Mouse (Mus musculus) subcutaneous adipose tissue, adult 2 months (tissue): ENCODE results near the gene Cytip. TPM values are rescaled to one million over a fixed set of nuclear protein-coding genes. Genes with fewer than 3 reads are reported as not detected.

Experiments
- polyA plus RNA-seq: library from polyadenylated mRNA; depleted of rRNA; stranded (reverse); fragments of >200 nt; gene quantifications from 2 replicates; pipeline ENCODE4 v1.2.3, GENCODE M21; 2012; ENCODE audit warnings: low replicate concordance; rRNA removed

Cytip gene
- polyA plus RNA-seq: 6.9 and 11.2 TPM in 2 replicates

GRCm38 (mm10) chr2:58195346-58195745 is at the start of gene Cytip:
Cytip (minus strand) TSS chr2:58195532.

Other genes with a start within 250 kb of the Cytip start
- 0.10 and 0.53 TPM in 2 replicates for gene Galnt5, start 197.6 kb downstream of the Cytip start, polyA plus RNA-seq
- not detected in 2 replicates for gene Ermn, start 142.7 kb downstream of the Cytip start, polyA plus RNA-seq
- gene Acvr1c, start 162.4 kb upstream of the Cytip start, polyA plus RNA-seq: 10.3 and 25.8 TPM in 2 replicates